Mouse (Mus musculus) bone marrow macrophage, adult 2 months (primary cell): ENCODE measurements around the gene Apoa2.

Source experiments
- CTCF ChIP-seq: IDR thresholded peaks from 2 replicates; pipeline ENCODE4 v1.5.1; 2012; ENCODE audit warnings: low read depth, mild to moderate bottlenecking, low read length, moderate library complexity
- POLR2A ChIP-seq: IDR thresholded peaks from 2 replicates; pipeline ENCODE4 v1.6.1; 2012; ENCODE audit warnings: mild to moderate bottlenecking, low read depth, low read length, borderline replicate concordance

- TF ChIP-seq CTCF: no peak
- no peak for TF ChIP-seq POLR2A
These were observed 34.1 kb downstream of the Apoa2 start for GRCm38 (mm10) chr1:171258921-171259320.
